Mouse (Mus musculus) CD4-positive helper T cell, adult 2 months (primary cell): Measurements from ENCODE around the gene Cnr1.
A peak's percentile ranks its signal among the peaks of the same experiment; 100 is the strongest.

Experiments
- DNase-seq: peaks from one replicate; pipeline ENCODE4 v3.0.0-alpha.2; 2012; ENCODE audit warnings: low read depth, missing footprints, low spot score

Cnr1 gene

GRCm38 (mm10) chr4:33931347-33931746, 7.0 kb downstream of the Cnr1 start:
- DNase-seq: no peak

DNA sequence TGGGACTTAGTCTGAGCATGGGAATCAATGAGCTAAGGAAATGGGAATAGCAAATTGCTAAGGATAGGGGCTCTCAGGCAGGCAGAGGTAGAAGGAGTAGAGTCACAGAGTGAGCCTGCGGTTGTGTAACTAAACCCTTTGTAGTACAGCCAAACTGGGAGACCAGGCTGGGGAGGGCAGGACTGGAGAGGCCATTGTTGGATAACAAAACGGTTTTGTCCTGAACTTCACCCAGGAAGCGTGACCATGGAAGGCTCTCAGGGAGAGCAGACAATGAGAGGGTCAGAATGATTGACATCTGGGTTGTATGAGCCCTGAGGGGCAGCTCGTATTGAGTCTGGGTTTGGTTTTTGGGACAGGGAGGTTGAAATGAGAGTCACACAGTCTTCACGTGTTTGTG, 17.2 kb downstream of the Cnr1 start:
- no peak for DNase-seq

GRCm38 (mm10) chr4:33943936-33944335, 19.5 kb downstream of the Cnr1 start:
- DNase-seq: no peak

GRCm38 (mm10) chr4:33945742-33946141, 21.3 kb downstream of the Cnr1 start:
- DNase-seq: no peak

GRCm38 (mm10) chr4:33947584-33947983, 23.2 kb downstream of the Cnr1 start:
- DNase-seq: no peak

GRCm38 (mm10) chr4:33957398-33957797, 33.0 kb downstream of the Cnr1 start:
- DNase-seq: no peak

GRCm38 (mm10) chr4:33958515-33958914, 34.1 kb downstream of the Cnr1 start:
- no peak for DNase-seq

- DNase-seq: no peak
These were observed 35.4 kb downstream of the Cnr1 start for GRCm38 (mm10) chr4:33959841-33960240.

DNA sequence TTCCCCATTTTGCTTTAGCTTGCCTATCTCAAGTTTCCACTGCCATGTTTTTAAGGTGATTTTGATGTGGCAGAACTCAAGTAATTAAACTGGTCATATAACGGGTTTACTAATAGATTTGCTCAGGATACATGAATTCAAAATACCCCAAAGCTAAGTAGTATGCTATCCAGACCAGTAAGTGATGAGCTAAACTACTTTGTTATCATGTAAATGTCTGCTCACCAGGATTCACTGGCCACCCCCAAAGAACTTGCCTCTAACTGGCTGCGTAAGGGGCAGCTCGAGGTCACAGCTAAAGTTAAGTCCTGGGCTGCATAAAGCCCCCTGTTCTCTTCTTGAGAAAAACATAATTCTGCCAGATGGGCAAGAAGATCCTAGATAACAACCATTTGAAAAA, 46.3 kb downstream of the Cnr1 start:
- no peak for DNase-seq

- DNase-seq: peak; percentile 58
These were observed 64.2 kb downstream of the Cnr1 start for GRCm38 (mm10) chr4:33988466-33989089.

GRCm38 (mm10) chr4:33992687-33993086, 68.3 kb downstream of the Cnr1 start:
- peak; percentile 31 for DNase-seq

GRCm38 (mm10) chr4:33996382-33996781, 72.0 kb downstream of the Cnr1 start:
- no peak for DNase-seq
